Mouse (Mus musculus): ENCODE results near the gene Adgrv1. TPM values are rescaled to one million over a fixed set of nuclear protein-coding genes. Genes with fewer than 3 reads are reported as not detected.

The Adgrv1 gene
- 1.1 and 1.8 TPM in 2 replicates for polyA plus RNA-seq (2014; fragmentation: Nextera tagmentation; extraction: Ambion mirVana)

DNA sequence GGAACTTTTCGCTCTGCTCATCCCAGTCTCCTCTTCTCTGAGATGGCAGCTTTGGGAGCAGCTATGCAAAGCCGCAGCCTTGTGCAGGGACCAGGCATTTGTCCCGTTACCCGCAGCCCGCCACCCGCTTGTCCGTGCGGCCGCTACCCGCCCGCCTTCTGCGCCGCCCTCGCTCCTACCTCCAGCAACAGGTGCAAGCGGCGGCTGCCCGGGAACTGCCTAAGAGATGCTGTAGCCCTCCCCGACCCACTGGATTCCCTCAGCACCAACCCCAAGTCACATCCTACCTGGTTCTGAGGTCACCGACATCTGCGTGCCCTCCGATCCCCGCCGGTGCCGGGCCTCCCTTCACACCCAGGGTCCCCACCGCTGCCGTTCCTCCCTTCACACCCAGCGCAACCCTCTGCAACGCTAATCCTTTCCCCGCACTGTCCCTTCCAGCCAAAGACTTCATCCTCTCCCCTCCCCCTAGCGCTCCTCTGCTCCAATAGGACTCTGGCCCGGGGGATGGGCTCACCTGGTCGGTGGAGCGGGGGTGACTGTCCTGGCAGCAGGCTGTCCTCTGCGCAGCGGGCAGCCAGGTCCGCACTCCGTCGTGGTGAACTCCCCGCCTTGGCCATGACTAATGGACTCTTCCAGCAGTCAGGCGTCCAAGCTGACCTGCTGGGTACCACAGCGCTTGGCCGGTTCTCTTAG, at the start of gene Adgrv1:
TSS of gene Adgrv1 (minus strand) at position 435 of the 696 bp plus-strand sequence.
- Histone ChIP-seq H3K4me2 (peak within 1 kb of the TSS; percentile 91), H3K36me3 (ENCODE audit: control insufficient read depth, insufficient read depth, low read length) (no peaks in the 10 kb centered on the region), H3K27ac (ENCODE audit: low read depth, low read length) (no peak within 1 kb of the TSS), H3K4me3 (ENCODE audit: low read depth, low read length) (peak within 1 kb of the TSS; percentile 55), H3K9me3 (replicated peaks; ENCODE audit: control insufficient read depth, low read length) (no peaks in the 10 kb centered on the region), H3K9ac (ENCODE audit: low read depth, low read length) (peak within 1 kb of the TSS; percentile 56; the same call in 1 of the 2 replicates), H3K4me1 (ENCODE audit: control insufficient read depth, insufficient read depth, low read length) (no peaks in the 10 kb centered on the region; the same call in 1 of the 2 replicates), H3K27me3 (ENCODE audit: control insufficient read depth, insufficient read depth, low read length) (peaks cover 10% of the 10 kb centered on the region; the same call in 1 of the 2 replicates)
- peak; percentile 94 for ATAC-seq (replicated peaks; ENCODE audit: insufficient number of reproducible peaks, low FRiP score, low TSS enrichment)
- WGBS (ENCODE audit: insufficient replicate concordance): 1% methylated on average over 42 of the region's 42 CpGs

DNA sequence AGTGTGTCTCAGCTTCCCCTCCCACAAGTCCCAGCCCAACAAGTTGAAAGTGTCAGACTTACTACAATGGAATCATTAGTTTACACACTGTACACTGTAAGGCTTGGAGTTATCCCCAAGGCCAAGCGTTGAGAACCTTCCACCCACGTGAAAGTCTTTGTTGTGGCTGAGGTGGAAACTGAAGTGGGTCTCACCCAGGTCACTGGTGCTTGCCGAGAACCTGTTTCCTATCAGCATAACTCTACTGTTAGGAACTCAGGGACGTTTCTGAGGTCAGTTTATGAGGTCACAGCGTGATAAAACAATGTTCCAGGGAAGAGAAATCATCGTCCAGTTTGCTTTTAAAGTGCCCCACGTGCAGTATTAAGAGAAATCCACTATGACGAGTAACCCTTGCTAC, 42.4 kb upstream of the Adgrv1 start:
- H3K4me1 ChIP-seq (ENCODE audit: control insufficient read depth, insufficient read depth, low read length): no peaks in the 10 kb centered on the region
- no peak overlapping the region for H3K4me2 ChIP-seq
- no peak overlapping the region for H3K27ac ChIP-seq (ENCODE audit: low read depth, low read length)
- peaks cover 4% of the 10 kb centered on the region; the same call in 1 of the 2 replicates for H3K36me3 ChIP-seq (ENCODE audit: control insufficient read depth, insufficient read depth, low read length)
- no peak for ATAC-seq (replicated peaks; ENCODE audit: insufficient number of reproducible peaks, low FRiP score, low TSS enrichment)
- 75% methylated on average over 8 of the region's 8 CpGs for WGBS (ENCODE audit: insufficient replicate concordance)
- H3K9me3 ChIP-seq (replicated peaks; ENCODE audit: control insufficient read depth, low read length): no peaks in the 10 kb centered on the region
- no peak overlapping the region for H3K9ac ChIP-seq (ENCODE audit: low read depth, low read length)
- H3K4me3 ChIP-seq (ENCODE audit: low read depth, low read length): no peak overlapping the region
- H3K27me3 ChIP-seq (ENCODE audit: control insufficient read depth, insufficient read depth, low read length): no peaks in the 10 kb centered on the region

DNA sequence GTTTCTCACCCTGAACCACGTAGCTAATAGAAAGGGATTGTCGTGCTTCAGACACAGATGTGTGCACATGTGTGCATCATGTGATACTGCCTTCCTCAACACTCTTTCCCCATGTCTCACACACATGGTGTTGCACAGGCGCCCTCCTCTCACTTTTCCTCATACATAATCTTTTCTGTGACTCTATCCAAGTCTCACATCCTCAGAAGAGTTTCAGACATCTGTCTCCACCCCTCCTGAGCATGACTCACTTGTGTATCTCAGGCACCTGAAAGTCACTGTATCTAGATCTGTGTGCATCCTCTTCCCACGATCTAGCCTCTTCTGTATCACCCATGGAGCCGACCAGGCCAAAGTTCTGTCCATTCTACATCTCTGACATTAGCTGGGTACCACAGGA, 34.8 kb upstream of the Adgrv1 start:
- Histone ChIP-seq H3K4me2 (no peak overlapping the region), H3K9me3 (replicated peaks; ENCODE audit: control insufficient read depth, low read length) (no peaks in the 10 kb centered on the region), H3K36me3 (ENCODE audit: control insufficient read depth, insufficient read depth, low read length) (peaks cover 6% of the 10 kb centered on the region; the same call in 1 of the 2 replicates), H3K27ac (ENCODE audit: low read depth, low read length) (no peak overlapping the region), H3K27me3 (ENCODE audit: control insufficient read depth, insufficient read depth, low read length) (no peaks in the 10 kb centered on the region), H3K4me3 (ENCODE audit: low read depth, low read length) (no peak overlapping the region), H3K9ac (ENCODE audit: low read depth, low read length) (no peak overlapping the region), H3K4me1 (ENCODE audit: control insufficient read depth, insufficient read depth, low read length) (no peaks in the 10 kb centered on the region)
- no peak for ATAC-seq (replicated peaks; ENCODE audit: insufficient number of reproducible peaks, low FRiP score, low TSS enrichment)
- WGBS (ENCODE audit: insufficient replicate concordance): 84% methylated on average over 5 of the region's 5 CpGs

DNA sequence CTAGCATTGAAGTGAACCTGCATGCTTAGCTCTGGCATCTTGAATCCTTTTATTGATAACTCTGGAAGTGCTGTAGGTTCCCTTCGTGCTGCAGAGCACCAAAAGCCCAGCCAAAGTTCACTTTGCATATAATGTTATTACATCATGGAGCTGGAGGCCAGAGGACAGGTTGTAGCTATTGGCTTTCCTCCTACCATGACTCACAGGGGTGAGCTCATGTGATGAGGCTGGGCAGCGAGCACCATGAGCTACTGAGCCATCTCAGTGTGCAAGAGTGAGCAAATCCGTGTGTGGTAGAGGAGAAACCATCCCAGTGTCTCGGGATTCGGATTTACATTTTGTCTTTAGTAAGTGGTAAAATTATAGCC, 31.4 kb upstream of the Adgrv1 start:
- no peak overlapping the region for H3K4me2 ChIP-seq
- no peak overlapping the region for H3K27ac ChIP-seq (ENCODE audit: low read depth, low read length)
- H3K9me3 ChIP-seq (replicated peaks; ENCODE audit: control insufficient read depth, low read length): no peaks in the 10 kb centered on the region
- H3K9ac ChIP-seq (ENCODE audit: low read depth, low read length): no peak overlapping the region
- no peak overlapping the region for H3K4me3 ChIP-seq (ENCODE audit: low read depth, low read length)
- WGBS (ENCODE audit: insufficient replicate concordance): 87% methylated on average over 5 of the region's 5 CpGs
- peaks cover 6% of the 10 kb centered on the region; the same call in 1 of the 2 replicates for H3K36me3 ChIP-seq (ENCODE audit: control insufficient read depth, insufficient read depth, low read length)
- H3K27me3 ChIP-seq (ENCODE audit: control insufficient read depth, insufficient read depth, low read length): no peaks in the 10 kb centered on the region
- ATAC-seq (replicated peaks; ENCODE audit: insufficient number of reproducible peaks, low FRiP score, low TSS enrichment): no peak
- H3K4me1 ChIP-seq (ENCODE audit: control insufficient read depth, insufficient read depth, low read length): no peaks in the 10 kb centered on the region

DNA sequence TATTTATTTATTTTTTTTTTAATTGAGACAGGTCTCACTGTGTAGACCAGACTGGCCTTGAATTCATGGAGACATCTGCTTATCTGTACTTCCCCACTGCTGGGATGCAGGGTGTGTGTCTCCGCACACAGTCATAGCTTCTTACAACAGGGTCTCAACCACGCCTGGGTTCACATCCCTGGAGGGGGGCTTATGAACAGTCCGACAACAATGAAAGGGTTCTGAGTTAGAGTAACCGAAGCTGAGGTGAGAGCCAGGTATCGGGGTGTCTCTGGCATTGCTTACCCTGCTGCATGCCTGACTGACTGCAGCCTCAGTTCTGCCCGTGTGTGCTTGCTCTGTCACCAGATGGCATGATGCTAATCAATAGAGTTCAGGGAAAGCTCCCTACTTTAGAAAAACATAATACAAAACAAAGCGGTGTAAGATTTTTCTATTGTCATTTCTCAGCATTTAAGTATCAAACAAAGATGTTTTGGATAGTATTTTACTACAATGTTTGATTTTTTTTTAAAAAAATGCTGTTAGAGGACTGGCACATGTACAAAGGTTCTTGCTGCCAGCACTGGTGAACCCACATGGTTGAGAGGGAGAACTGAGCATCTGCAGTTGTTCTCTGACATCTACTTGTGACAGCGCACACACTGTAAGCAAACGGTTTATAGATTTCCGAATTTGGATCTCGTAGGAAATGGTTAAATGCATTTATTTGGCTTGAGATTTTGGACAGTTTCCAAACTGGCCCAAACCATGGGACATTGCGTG, 30.8 kb upstream of the Adgrv1 start:
- peaks cover 6% of the 10 kb centered on the region; the same call in 1 of the 2 replicates for H3K36me3 ChIP-seq (ENCODE audit: control insufficient read depth, insufficient read depth, low read length)
- no peak overlapping the region for H3K4me2 ChIP-seq
- 86% methylated on average over 12 of the region's 12 CpGs for WGBS (ENCODE audit: insufficient replicate concordance)
- H3K27me3 ChIP-seq (ENCODE audit: control insufficient read depth, insufficient read depth, low read length): no peaks in the 10 kb centered on the region
- no peaks in the 10 kb centered on the region for H3K9me3 ChIP-seq (replicated peaks; ENCODE audit: control insufficient read depth, low read length)
- no peak overlapping the region for H3K9ac ChIP-seq (ENCODE audit: low read depth, low read length)
- no peak overlapping the region for H3K27ac ChIP-seq (ENCODE audit: low read depth, low read length)
- H3K4me1 ChIP-seq (ENCODE audit: control insufficient read depth, insufficient read depth, low read length): peaks cover under 1% of the 10 kb centered on the region; the same call in 1 of the 2 replicates
- H3K4me3 ChIP-seq (ENCODE audit: low read depth, low read length): no peak overlapping the region
- no peak for ATAC-seq (replicated peaks; ENCODE audit: insufficient number of reproducible peaks, low FRiP score, low TSS enrichment)

DNA sequence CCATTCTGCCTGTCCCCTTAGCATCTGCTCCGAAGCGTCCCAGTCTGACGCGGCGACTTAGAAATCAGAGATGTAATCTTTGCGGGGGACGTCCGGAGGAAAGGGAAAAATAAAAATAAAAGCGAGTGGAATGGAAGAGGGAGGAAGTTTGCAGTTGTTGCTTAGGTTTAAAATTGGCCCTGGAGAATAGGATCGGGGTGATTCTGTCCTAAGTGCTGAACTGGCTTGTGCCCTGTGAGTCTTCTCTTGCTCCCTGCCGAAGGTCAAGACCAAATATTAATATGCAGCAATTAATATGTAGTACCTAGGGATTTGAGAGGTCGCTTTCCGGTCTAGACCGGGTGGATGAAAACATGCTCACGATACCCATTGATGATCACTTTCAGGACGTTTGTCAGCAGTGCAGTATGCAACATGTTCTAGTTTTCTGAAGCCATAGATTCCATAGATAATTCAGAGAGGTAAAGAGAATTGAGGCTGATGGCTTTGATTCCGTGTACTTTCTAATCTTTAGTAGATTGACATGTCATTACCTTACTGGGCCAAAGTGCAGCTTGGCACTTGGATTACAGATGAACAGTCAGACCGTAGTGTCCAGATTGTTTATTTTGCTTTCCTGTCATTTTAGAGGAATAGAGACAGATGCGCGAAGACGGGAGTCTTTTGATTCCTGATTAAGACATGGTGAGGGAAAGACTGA, 25.2 kb upstream of the Adgrv1 start:
- Histone ChIP-seq H3K36me3 (ENCODE audit: control insufficient read depth, insufficient read depth, low read length) (no peaks in the 10 kb centered on the region), H3K9me3 (replicated peaks; ENCODE audit: control insufficient read depth, low read length) (no peaks in the 10 kb centered on the region), H3K27ac (ENCODE audit: low read depth, low read length) (peak overlapping the region; percentile 75), H3K4me1 (ENCODE audit: control insufficient read depth, insufficient read depth, low read length) (peaks cover 6% of the 10 kb centered on the region; the same call in 1 of the 2 replicates), H3K9ac (ENCODE audit: low read depth, low read length) (peak overlapping the region; percentile 90), H3K27me3 (ENCODE audit: control insufficient read depth, insufficient read depth, low read length) (no peaks in the 10 kb centered on the region), H3K4me3 (ENCODE audit: low read depth, low read length) (peak overlapping the region; percentile 88), H3K4me2 (peak overlapping the region; percentile 85)
- WGBS (ENCODE audit: insufficient replicate concordance): 7% methylated on average over 21 of the region's 21 CpGs
- ATAC-seq (replicated peaks; ENCODE audit: insufficient number of reproducible peaks, low FRiP score, low TSS enrichment): no peak

DNA sequence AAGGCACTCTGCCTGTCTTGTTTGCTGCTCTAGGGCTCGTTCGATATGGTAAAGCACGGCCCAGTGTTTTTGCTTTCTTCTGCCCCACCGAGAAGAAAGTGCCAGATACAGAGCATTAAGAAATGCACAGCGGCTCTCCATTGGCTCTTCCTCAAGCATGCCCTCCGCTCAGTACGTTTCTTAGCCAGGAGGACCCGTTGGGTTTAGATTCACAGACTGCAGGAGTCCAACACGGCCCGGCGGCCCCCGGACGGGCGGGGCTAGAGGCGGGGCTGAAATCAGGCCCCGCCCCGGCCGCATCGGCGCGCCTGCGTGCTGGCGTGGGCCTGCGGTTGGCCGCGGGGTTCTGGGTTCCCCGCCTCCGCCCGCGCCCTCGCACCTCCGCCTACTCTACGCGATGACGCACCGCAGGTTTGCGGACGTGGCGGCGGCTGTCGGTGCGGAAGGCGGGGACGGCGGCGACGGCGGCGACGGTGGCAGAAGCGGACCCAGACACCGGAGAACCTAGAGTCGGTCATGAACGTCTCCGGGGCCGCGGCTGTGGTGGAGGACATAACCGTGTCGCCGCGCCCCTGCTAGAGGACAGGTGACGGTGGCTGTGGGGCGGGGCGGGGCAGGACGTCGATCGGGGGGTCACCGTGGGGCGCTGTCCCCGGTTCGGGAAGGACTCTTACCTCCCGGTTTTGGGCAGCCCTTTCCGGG, 24.5 kb upstream of the Adgrv1 start, which contains the start of gene Lysmd3:
TSS of gene Lysmd3 (plus strand) at position 313 of the 702 bp plus-strand sequence.
- Histone ChIP-seq H3K36me3 (ENCODE audit: control insufficient read depth, insufficient read depth, low read length) (no peaks in the 10 kb centered on the region), H3K9me3 (replicated peaks; ENCODE audit: control insufficient read depth, low read length) (no peaks in the 10 kb centered on the region), H3K27ac (ENCODE audit: low read depth, low read length) (peak within 1 kb of the TSS; percentile 75), H3K4me2 (peak within 1 kb of the TSS; percentile 85), H3K27me3 (ENCODE audit: control insufficient read depth, insufficient read depth, low read length) (no peaks in the 10 kb centered on the region), H3K9ac (ENCODE audit: low read depth, low read length) (peak within 1 kb of the TSS; percentile 90), H3K4me1 (ENCODE audit: control insufficient read depth, insufficient read depth, low read length) (peaks cover 6% of the 10 kb centered on the region; the same call in 1 of the 2 replicates), H3K4me3 (ENCODE audit: low read depth, low read length) (peak within 1 kb of the TSS; percentile 88)
- ATAC-seq (replicated peaks; ENCODE audit: insufficient number of reproducible peaks, low FRiP score, low TSS enrichment): peak; percentile 100
- under 1% methylated on average over 73 of the region's 73 CpGs for WGBS (ENCODE audit: insufficient replicate concordance)

DNA sequence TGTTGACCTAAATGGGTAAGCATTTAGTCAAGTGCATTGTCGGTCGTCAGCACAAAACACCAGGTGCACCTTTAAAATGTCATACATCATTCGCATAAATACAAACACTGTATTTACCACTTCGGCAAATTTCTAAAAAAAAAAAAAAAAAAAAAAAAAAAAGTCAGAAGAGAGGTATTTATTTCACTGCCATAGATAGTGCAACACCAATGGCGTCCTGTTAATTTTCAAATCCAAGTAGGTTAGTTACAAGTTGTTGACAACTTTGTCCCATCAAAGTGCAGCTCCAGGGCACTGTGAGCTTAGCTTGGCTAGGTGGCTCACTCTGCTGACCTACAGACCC, 24.0 kb upstream of the Adgrv1 start:
- no peak for ATAC-seq (replicated peaks; ENCODE audit: insufficient number of reproducible peaks, low FRiP score, low TSS enrichment)
- Histone ChIP-seq H3K27ac (ENCODE audit: low read depth, low read length) (peak overlapping the region; percentile 75), H3K4me1 (ENCODE audit: control insufficient read depth, insufficient read depth, low read length) (peaks cover 6% of the 10 kb centered on the region; the same call in 1 of the 2 replicates), H3K4me2 (peak overlapping the region; percentile 55), H3K4me3 (ENCODE audit: low read depth, low read length) (peak overlapping the region; percentile 88), H3K9me3 (replicated peaks; ENCODE audit: control insufficient read depth, low read length) (no peaks in the 10 kb centered on the region), H3K9ac (ENCODE audit: low read depth, low read length) (peak overlapping the region; percentile 71), H3K36me3 (ENCODE audit: control insufficient read depth, insufficient read depth, low read length) (no peaks in the 10 kb centered on the region), H3K27me3 (ENCODE audit: control insufficient read depth, insufficient read depth, low read length) (no peaks in the 10 kb centered on the region)
- 21% methylated on average over 5 of the region's 5 CpGs for WGBS (ENCODE audit: insufficient replicate concordance)
